Mouse (Mus musculus): ENCODE results near the gene Ceacam16. TPM values are rescaled to one million over a fixed set of nuclear protein-coding genes. Genes with fewer than 3 reads are reported as not detected.

Gene Ceacam16
- total RNA-seq, 1 experiment = 0.71 TPM

DNA sequence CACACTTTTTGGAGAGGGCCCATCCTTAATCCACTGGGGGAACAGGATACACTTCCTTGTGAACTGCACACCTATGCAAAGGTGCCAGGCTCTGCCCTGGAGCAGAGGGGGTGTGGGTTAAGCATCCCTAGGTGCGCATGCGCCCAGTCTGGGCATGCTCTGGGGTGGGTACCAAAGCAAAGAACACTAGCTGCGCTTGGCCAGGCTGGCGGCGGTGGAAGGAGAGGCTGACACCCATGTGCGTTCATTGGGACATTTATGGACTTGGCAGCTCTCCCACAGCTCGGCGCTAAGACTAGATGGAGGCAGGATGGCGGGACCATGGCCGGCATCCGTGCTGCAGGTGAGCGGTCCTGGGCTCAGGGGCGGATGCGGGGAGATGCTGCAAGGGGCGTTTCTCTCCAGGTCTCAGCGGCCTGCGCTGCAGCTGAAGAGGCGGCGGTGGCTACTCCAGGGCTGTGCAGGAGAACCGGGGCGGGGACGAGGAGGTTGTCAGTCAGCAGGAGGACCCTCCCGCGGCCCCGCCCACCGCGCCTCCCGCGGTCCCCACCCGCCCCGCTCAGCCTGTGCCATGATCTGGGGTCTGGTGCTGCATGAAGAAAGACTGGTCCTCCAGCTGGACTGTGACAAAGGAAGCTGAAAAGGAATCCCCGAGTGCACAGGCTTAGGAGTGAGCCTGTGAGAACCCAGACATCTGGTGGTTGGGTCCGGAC is 9.1 kb downstream of the Ceacam16 start, which contains the start of gene Gm19345:
Gene Gm19345 (plus strand): TSS at position 146 of the 713 bp plus-strand sequence.
- Histone ChIP-seq H3K27ac (ENCODE audit: insufficient read depth, low read depth, low read length, poor library complexity, severe bottlenecking) (no peak within 1 kb of the TSS), H3K4me3 (ENCODE audit: insufficient read depth in 1 of 2, low read depth in 1 of 2, low read length in 2 of 2, poor library complexity in 1 of 2, severe bottlenecking in 1 of 2) (peak within 1 kb of the TSS; percentile 51 to 71), H3K9ac (ENCODE audit: insufficient read depth, low read depth, low read length, poor library complexity, severe bottlenecking) (peak within 1 kb of the TSS; percentile 25; the same call in 1 of the 2 replicates), H3K9me3 (ENCODE audit: control insufficient read depth, insufficient read depth, low read depth, low read length) (no peaks in the 10 kb centered on the region), H3K36me3 (ENCODE audit: control insufficient read depth, insufficient read depth, low read length, poor library complexity, severe bottlenecking) (no peaks in the 10 kb centered on the region), H3K4me1 (ENCODE audit: control insufficient read depth in 2 of 2, insufficient read depth in 2 of 2, low read length in 2 of 2, poor library complexity in 1 of 2) (peaks cover 0 to 6% of the 10 kb centered on the region in 2 experiments; a peak in 1 of 4 replicates)
- peak; percentile 59 for DNase-seq (ENCODE audit: low read depth, low spot score)
- no peak for TF ChIP-seq ZNF384 (IDR thresholded peaks at IDR 0.05; ENCODE audit: low read depth, low read length)
- no peak for TF ChIP-seq HCFC1 (IDR thresholded peaks at IDR 0.05; ENCODE audit: borderline replicate concordance, insufficient read depth, low read length)
- TF ChIP-seq MAFK (IDR thresholded peaks at IDR 0.05; ENCODE audit: insufficient read depth, low read depth, low read length) = no peak
- no peak for TF ChIP-seq ZC3H11A (IDR thresholded peaks at IDR 0.05; ENCODE audit: borderline replicate concordance, low read depth, low read length)
- no peak for TF ChIP-seq CHD2 (IDR thresholded peaks at IDR 0.05; ENCODE audit: low read depth, low read length)
- in situ Hi-C loops (cut with MboI; ENCODE audit: low sequenced_read_pairs in 2 of 2, unreplicated experiment in 2 of 2) = loop anchor here in 1 of 2 experiments (5.0 kb wide), 1 partner anchor 45 kb away; no protein-coding TSS in a partner anchor

DNA sequence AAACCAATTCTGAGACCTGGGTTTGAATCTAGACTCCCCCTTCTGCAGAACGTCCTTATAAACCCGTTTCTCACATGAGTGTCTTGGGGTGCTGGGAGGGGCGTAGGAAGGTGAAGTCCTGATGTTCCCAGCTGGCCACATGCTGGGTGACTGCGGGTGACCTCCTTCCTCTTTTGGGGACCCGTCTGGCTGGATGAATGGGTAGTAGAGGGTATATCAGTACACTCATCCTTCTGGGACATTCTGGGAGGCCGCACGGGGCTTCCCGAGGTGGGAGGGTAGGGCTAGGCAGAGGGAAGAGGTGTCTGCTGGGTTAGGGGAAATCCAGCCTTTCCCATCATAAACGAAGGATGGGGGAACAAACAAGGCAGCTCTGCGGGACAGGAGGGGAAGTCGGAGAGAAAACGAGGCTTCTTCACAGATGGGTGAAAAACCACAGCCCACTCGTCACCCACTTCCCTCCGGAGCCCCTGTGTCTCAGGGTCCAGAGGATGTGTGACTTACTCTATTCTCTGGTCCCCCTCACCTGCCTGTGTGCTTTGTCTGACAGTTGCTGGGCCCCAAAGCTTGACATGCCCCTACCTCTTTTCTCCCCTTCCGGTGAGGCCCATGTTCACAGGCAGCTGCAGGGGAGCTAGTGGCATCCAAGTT is 16.5 kb downstream of the Ceacam16 start:
- no peak for DNase-seq (ENCODE audit: low read depth, low spot score)
- H3K9me3 ChIP-seq (ENCODE audit: control insufficient read depth, insufficient read depth, low read depth, low read length) = no peaks in the 10 kb centered on the region
- in situ Hi-C loops (cut with MboI; ENCODE audit: low sequenced_read_pairs in 2 of 2, unreplicated experiment in 2 of 2) = no loop called here
- no peak overlapping the region for H3K9ac ChIP-seq (ENCODE audit: insufficient read depth, low read depth, low read length, poor library complexity, severe bottlenecking)
- no peak overlapping the region for H3K27ac ChIP-seq (ENCODE audit: insufficient read depth, low read depth, low read length, poor library complexity, severe bottlenecking)
- no peak overlapping the region for H3K4me3 ChIP-seq (ENCODE audit: insufficient read depth in 1 of 2, low read depth in 1 of 2, low read length in 2 of 2, poor library complexity in 1 of 2, severe bottlenecking in 1 of 2)
- H3K36me3 ChIP-seq (ENCODE audit: control insufficient read depth, insufficient read depth, low read length, poor library complexity, severe bottlenecking) = no peaks in the 10 kb centered on the region
- no peak for TF ChIP-seq CHD2 (IDR thresholded peaks at IDR 0.05; ENCODE audit: low read depth, low read length)
- TF ChIP-seq ZNF384 (IDR thresholded peaks at IDR 0.05; ENCODE audit: low read depth, low read length) = no peak
- TF ChIP-seq MAFK (IDR thresholded peaks at IDR 0.05; ENCODE audit: insufficient read depth, low read depth, low read length) = no peak
- no peak for TF ChIP-seq HCFC1 (IDR thresholded peaks at IDR 0.05; ENCODE audit: borderline replicate concordance, insufficient read depth, low read length)
- TF ChIP-seq ZC3H11A (IDR thresholded peaks at IDR 0.05; ENCODE audit: borderline replicate concordance, low read depth, low read length) = no peak
- peaks cover 0 to 9% of the 10 kb centered on the region in 2 experiments; a peak in 2 of 4 replicates for H3K4me1 ChIP-seq (ENCODE audit: control insufficient read depth in 2 of 2, insufficient read depth in 2 of 2, low read length in 2 of 2, poor library complexity in 1 of 2)

DNA sequence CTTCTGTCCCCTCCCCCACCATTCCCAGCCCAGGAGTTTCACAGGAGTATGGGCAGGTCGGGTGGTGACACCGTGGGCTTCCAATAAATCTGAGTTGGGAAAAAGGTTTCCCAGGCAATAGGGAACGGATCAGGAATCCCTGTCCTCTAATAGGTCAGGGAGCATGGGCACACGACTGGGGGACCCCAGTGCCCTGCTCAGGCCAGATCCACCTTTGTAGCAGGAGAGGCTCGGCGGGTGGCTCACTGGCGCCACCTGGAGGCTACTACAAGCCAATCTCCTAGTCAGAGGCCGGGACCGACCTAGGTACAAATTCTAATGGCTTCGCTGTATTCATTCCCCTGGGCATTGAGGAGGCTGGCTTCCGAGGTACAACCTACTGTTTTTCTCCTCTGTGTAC is 17.5 kb downstream of the Ceacam16 start:
- Histone ChIP-seq H3K4me1 (ENCODE audit: control insufficient read depth in 2 of 2, insufficient read depth in 2 of 2, low read length in 2 of 2, poor library complexity in 1 of 2) (peaks cover 0 to 8% of the 10 kb centered on the region in 2 experiments; a peak in 2 of 4 replicates), H3K9ac (ENCODE audit: insufficient read depth, low read depth, low read length, poor library complexity, severe bottlenecking) (no peak overlapping the region), H3K36me3 (ENCODE audit: control insufficient read depth, insufficient read depth, low read length, poor library complexity, severe bottlenecking) (no peaks in the 10 kb centered on the region), H3K9me3 (ENCODE audit: control insufficient read depth, insufficient read depth, low read depth, low read length) (no peaks in the 10 kb centered on the region), H3K4me3 (ENCODE audit: insufficient read depth in 1 of 2, low read depth in 1 of 2, low read length in 2 of 2, poor library complexity in 1 of 2, severe bottlenecking in 1 of 2) (no peak overlapping the region), H3K27ac (ENCODE audit: insufficient read depth, low read depth, low read length, poor library complexity, severe bottlenecking) (no peak overlapping the region)
- no peak for DNase-seq (ENCODE audit: low read depth, low spot score)
- in situ Hi-C loops (cut with MboI; ENCODE audit: low sequenced_read_pairs in 2 of 2, unreplicated experiment in 2 of 2) = no loop called here
- TF ChIP-seq MAFK (IDR thresholded peaks at IDR 0.05; ENCODE audit: insufficient read depth, low read depth, low read length) = no peak
- TF ChIP-seq CHD2 (IDR thresholded peaks at IDR 0.05; ENCODE audit: low read depth, low read length) = no peak
- no peak for TF ChIP-seq ZNF384 (IDR thresholded peaks at IDR 0.05; ENCODE audit: low read depth, low read length)
- no peak for TF ChIP-seq HCFC1 (IDR thresholded peaks at IDR 0.05; ENCODE audit: borderline replicate concordance, insufficient read depth, low read length)
- TF ChIP-seq ZC3H11A (IDR thresholded peaks at IDR 0.05; ENCODE audit: borderline replicate concordance, low read depth, low read length) = peak; percentile 18; the same call in 1 of the 2 replicates

DNA sequence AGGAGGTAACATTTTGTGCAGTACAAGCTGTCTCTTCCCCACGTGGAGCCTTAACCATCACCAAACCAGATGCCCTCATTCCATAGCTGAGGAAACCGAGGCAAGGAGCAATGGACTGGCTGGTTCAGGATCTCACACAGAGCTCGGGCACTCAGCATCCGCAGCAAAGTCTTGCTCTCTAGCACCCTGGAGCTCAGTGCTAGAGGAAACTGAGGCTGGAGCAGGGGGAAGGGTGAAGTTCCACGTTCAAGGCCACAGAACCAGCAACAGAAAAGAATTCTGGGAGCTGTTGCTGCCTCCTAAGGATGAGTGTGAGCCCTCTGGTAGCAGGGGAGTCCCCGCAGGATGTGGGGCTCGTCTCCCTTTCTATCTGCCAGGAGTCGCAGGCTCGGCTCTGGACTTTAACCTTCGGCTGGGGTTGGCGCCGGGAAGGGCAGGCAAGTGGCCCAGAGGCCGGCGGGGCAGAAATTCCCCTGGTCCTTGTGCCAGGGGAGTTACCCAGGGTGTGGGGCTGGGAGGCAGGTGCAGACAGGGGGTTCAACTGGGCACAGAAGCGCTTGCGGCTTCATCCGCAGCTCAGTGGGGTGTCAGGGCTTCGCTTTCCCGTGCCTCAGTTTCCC is 18.1 kb downstream of the Ceacam16 start:
- peaks cover 0 to 5% of the 10 kb centered on the region in 2 experiments; a peak in 2 of 4 replicates for H3K4me1 ChIP-seq (ENCODE audit: control insufficient read depth in 2 of 2, insufficient read depth in 2 of 2, low read length in 2 of 2, poor library complexity in 1 of 2)
- TF ChIP-seq CHD2 (IDR thresholded peaks at IDR 0.05; ENCODE audit: low read depth, low read length) (no peak), HCFC1 (IDR thresholded peaks at IDR 0.05; ENCODE audit: borderline replicate concordance, insufficient read depth, low read length) (no peak), MAFK (IDR thresholded peaks at IDR 0.05; ENCODE audit: insufficient read depth, low read depth, low read length) (no peak), ZNF384 (IDR thresholded peaks at IDR 0.05; ENCODE audit: low read depth, low read length) (no peak), ZC3H11A (IDR thresholded peaks at IDR 0.05; ENCODE audit: borderline replicate concordance, low read depth, low read length) (no peak)
- peak overlapping the region; percentile 6 to 19; a peak in 2 of 4 replicates for H3K4me3 ChIP-seq (ENCODE audit: insufficient read depth in 1 of 2, low read depth in 1 of 2, low read length in 2 of 2, poor library complexity in 1 of 2, severe bottlenecking in 1 of 2)
- no peaks in the 10 kb centered on the region for H3K9me3 ChIP-seq (ENCODE audit: control insufficient read depth, insufficient read depth, low read depth, low read length)
- peak overlapping the region; percentile 49; the same call in 1 of the 2 replicates for H3K9ac ChIP-seq (ENCODE audit: insufficient read depth, low read depth, low read length, poor library complexity, severe bottlenecking)
- DNase-seq (ENCODE audit: low read depth, low spot score) = no peak
- in situ Hi-C loops (cut with MboI; ENCODE audit: low sequenced_read_pairs in 2 of 2, unreplicated experiment in 2 of 2) = no loop called here
- no peaks in the 10 kb centered on the region for H3K36me3 ChIP-seq (ENCODE audit: control insufficient read depth, insufficient read depth, low read length, poor library complexity, severe bottlenecking)
- no peak overlapping the region for H3K27ac ChIP-seq (ENCODE audit: insufficient read depth, low read depth, low read length, poor library complexity, severe bottlenecking)

Measured in ES-E14 (cell line).